In the genomic region with DNA sequence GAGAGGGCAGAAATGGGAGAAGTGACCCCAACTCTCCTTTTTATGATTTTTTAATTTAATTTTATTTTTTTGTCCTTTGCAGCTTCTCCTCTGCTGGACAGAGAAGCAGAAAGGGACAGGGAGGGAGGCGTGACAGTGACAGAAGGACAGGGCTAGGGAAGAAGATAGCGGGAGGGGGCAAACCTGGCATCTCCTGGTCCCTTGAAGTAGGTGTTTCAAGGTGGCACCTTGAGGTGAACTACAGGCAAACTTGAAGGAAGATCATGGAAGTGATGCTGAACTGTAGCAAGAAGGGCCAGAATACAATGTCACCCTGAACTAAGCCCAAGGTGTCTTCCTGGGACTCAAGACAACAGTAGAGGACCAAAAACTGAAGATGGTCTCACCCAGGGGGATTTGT, we compare ENCODE assay signal across 9 mouse cellular contexts. TPM values are rescaled to one million over a fixed set of nuclear protein-coding genes. Genes with fewer than 3 reads are reported as not detected.
DNase-seq lines count a peak whose midpoint lies in the region; ATAC-seq and TF ChIP-seq lines count a peak whose summit lies in the region.
"Had no signal": no experiment of that assay in that cellular context is flagged by ENCODE, and none has a peak within 500 bp of the region (broad histone marks: within the 10 kb centered on the region; RNA-seq: fewer than 3 reads in every experiment).

No protein-coding gene starts in this region.

- H3K27me3 ChIP-seq in intestine, postnatal 0 days (replicated peaks; ENCODE audit: control insufficient read depth, insufficient read depth, low read length) = peaks cover 24% of the 10 kb centered on the region
- no peaks in the 10 kb centered on the region for H3K27me3 ChIP-seq in neural tube, embryonic 13.5 days

- no peaks in the 10 kb centered on the region for H3K36me3 ChIP-seq in intestine, postnatal 0 days (ENCODE audit: control insufficient read depth, insufficient read depth)
- H3K36me3 ChIP-seq in neural tube, embryonic 13.5 days = 0 out of 2 replicates have a peak, but pooled peaks cover 2% of the 10 kb centered on the region

- H3K9me3 ChIP-seq in intestine, postnatal 0 days (ENCODE audit: control insufficient read depth) = no peaks in the 10 kb centered on the region
- H3K9me3 ChIP-seq in neural tube, embryonic 13.5 days = no peaks in the 10 kb centered on the region

- H3K9ac ChIP-seq in intestine, postnatal 0 days (ENCODE audit: low read depth, low read length) = no peak overlapping the region
- H3K9ac ChIP-seq in neural tube, embryonic 13.5 days = peak overlapping the region; percentile 89

- H3K4me1 ChIP-seq in intestine, postnatal 0 days (replicated peaks; ENCODE audit: control insufficient read depth, insufficient read depth, low read length) = 0 out of 2 replicates have a peak, but pooled peaks cover 5% of the 10 kb centered on the region
- peaks cover 67% of the 10 kb centered on the region for H3K4me1 ChIP-seq in neural tube, embryonic 13.5 days (replicated peaks)

- WGBS in intestine, postnatal 0 days = 2% methylated on average over 2 of the region's 2 CpGs
- 4% methylated on average over 2 of the region's 2 CpGs for WGBS in neural tube, embryonic 13.5 days

- H3K4me2 ChIP-seq in intestine, postnatal 0 days (replicated peaks; ENCODE audit: low read depth) = peak overlapping the region; percentile 56
- H3K4me2 ChIP-seq in neural tube, embryonic 13.5 days = peak overlapping the region; percentile 78

- TF ChIP-seq CTCF in layer of hippocampus, adult 2 months (conservative IDR thresholded peaks at IDR 0.05) = no peak
- no peak for TF ChIP-seq CTCF in intestine, postnatal 0 days (IDR thresholded peaks at IDR 0.05; ENCODE audit: low read depth)

- peak; percentile 26 for ATAC-seq in erythroid progenitor cell, adult 5-6 weeks (replicated peaks; ENCODE audit: low FRiP score, poor library complexity, severe bottlenecking)
- ATAC-seq in intestine, postnatal 0 days = no peak
- no peak for ATAC-seq in neural tube, embryonic 13.5 days (ENCODE audit: low read depth)

- H3K4me3 ChIP-seq in layer of hippocampus, adult 2 months = peak overlapping the region; percentile 80
- peak overlapping the region; percentile 27; the same call in 1 of the 2 replicates for H3K4me3 ChIP-seq in intestine, postnatal 0 days (ENCODE audit: low read depth, low read length)
- peak overlapping the region; percentile 64 for H3K4me3 ChIP-seq in neural tube, embryonic 13.5 days

- peak overlapping the region; percentile 98 for H3K27ac ChIP-seq in layer of hippocampus, adult 2 months
- H3K27ac ChIP-seq in intestine, postnatal 0 days (ENCODE audit: low read depth, low read length) = no peak overlapping the region
- peak overlapping the region; percentile 92 for H3K27ac ChIP-seq in neural tube, embryonic 13.5 days (replicated peaks)

- no peak for DNase-seq in layer of hippocampus, adult 2 months (ENCODE audit: low spot score in 2 of 2)
- DNase-seq in layer of hippocampus, adult 18-20 months (ENCODE audit: low spot score in 2 of 2) = no peak
- no peak for DNase-seq in thymus, postnatal 10 days (ENCODE audit: low spot score in 2 of 2)
- DNase-seq in gastrocnemius, adult 8-10 months (ENCODE audit: low spot score in 2 of 2) = no peak
- no peak for DNase-seq in right cerebral cortex, postnatal 4 days
- DNase-seq: gastrocnemius, postnatal 10 days had no signal

RNA-seq across cellular contexts. Expression of a gene that starts 1.1 kb away (rescaled TPM):
- 10 to 100 TPM; 90.0 to 93.4 TPM for total RNA-seq in layer of hippocampus, adult 2 months (2021)
- 10 to 100 TPM; 81.2 to 84.9 TPM for total RNA-seq in layer of hippocampus, adult 18-20 months (2021)
- total RNA-seq in erythroid progenitor cell, adult 5-6 weeks (2015; ENCODE audit: low replicate concordance) = 377 and 399 TPM in 2 replicates
- total RNA-seq in erythroid progenitor cell, adult 5-6 weeks (2017; ENCODE audit: low replicate concordance) = 327 and 382 TPM in 2 replicates
- polyA plus RNA-seq in intestine, postnatal 0 days (2015; fragmentation: Nextera tagmentation; extraction: Ambion mirVana) = 1.8 and 1.9 TPM in 2 replicates
- 18.8 and 19.1 TPM in 2 replicates for polyA plus RNA-seq in neural tube, embryonic 13.5 days (2015; fragmentation: Nextera tagmentation; extraction: Ambion mirVana)
- under 1 TPM in 3 of 4 experiments, not detected in 1; 0.34 to 0.54 (median 0.54) TPM for total RNA-seq in gastrocnemius, adult 8-10 months (2022)

RNA-seq across cellular contexts. Expression of a gene that starts 7.8 kb away (rescaled TPM):
- total RNA-seq in layer of hippocampus, adult 2 months (2021) = 1 to 10 TPM; 8.1 to 8.8 TPM
- total RNA-seq in layer of hippocampus, adult 18-20 months (2021) = 10 to 100 TPM; 10.7 to 11.7 TPM
- total RNA-seq in erythroid progenitor cell, adult 5-6 weeks (2015; ENCODE audit: low replicate concordance) = 67.4 and 70.0 TPM in 2 replicates
- 26.2 and 54.4 TPM in 2 replicates for total RNA-seq in erythroid progenitor cell, adult 5-6 weeks (2017; ENCODE audit: low replicate concordance)
- polyA plus RNA-seq in intestine, postnatal 0 days (2015; fragmentation: Nextera tagmentation; extraction: Ambion mirVana) = 18.1 and 21.8 TPM in 2 replicates
- 28.1 and 29.6 TPM in 2 replicates for polyA plus RNA-seq in neural tube, embryonic 13.5 days (2015; fragmentation: Nextera tagmentation; extraction: Ambion mirVana)
- 1 to 10 TPM; 3.7 to 4.3 (median 4.1) TPM for total RNA-seq in gastrocnemius, adult 8-10 months (2022)

RNA-seq across cellular contexts. Expression of a gene that starts 8.5 kb away (rescaled TPM):
- 1 to 10 TPM; 1.6 to 2.5 TPM for total RNA-seq in layer of hippocampus, adult 2 months (2021)
- total RNA-seq in layer of hippocampus, adult 18-20 months (2021) = 1 to 10 TPM; 1.9 to 2.5 TPM
- not detected in 2 replicates for total RNA-seq in erythroid progenitor cell, adult 5-6 weeks (2015; ENCODE audit: low replicate concordance)
- total RNA-seq in erythroid progenitor cell, adult 5-6 weeks (2017; ENCODE audit: low replicate concordance) = not detected in 2 replicates
- 2.2 and 2.5 TPM in 2 replicates for polyA plus RNA-seq in intestine, postnatal 0 days (2015; fragmentation: Nextera tagmentation; extraction: Ambion mirVana)
- polyA plus RNA-seq in neural tube, embryonic 13.5 days (2015; fragmentation: Nextera tagmentation; extraction: Ambion mirVana) = 4.7 and 7.0 TPM in 2 replicates
- under 1 TPM in 1 of 4 experiments, not detected in 3; 0.60 TPM for total RNA-seq in gastrocnemius, adult 8-10 months (2022)

RNA-seq across cellular contexts. Expression of a gene that starts 19.9 kb away (rescaled TPM):
- 10 to 100 TPM; 37.4 to 38.1 TPM for total RNA-seq in layer of hippocampus, adult 2 months (2021)
- total RNA-seq in layer of hippocampus, adult 18-20 months (2021) = 10 to 100 TPM; 36.3 to 39.1 TPM
- total RNA-seq in erythroid progenitor cell, adult 5-6 weeks (2015; ENCODE audit: low replicate concordance) = 67.0 and 77.5 TPM in 2 replicates
- 83.7 and 85.0 TPM in 2 replicates for total RNA-seq in erythroid progenitor cell, adult 5-6 weeks (2017; ENCODE audit: low replicate concordance)
- 27.6 and 28.4 TPM in 2 replicates for polyA plus RNA-seq in intestine, postnatal 0 days (2015; fragmentation: Nextera tagmentation; extraction: Ambion mirVana)
- 17.6 and 19.2 TPM in 2 replicates for polyA plus RNA-seq in neural tube, embryonic 13.5 days (2015; fragmentation: Nextera tagmentation; extraction: Ambion mirVana)
- 100 to 1,000 TPM in 1 of 4 experiments, 10 to 100 TPM in 3; 78.4 to 100 (median 81.7) TPM for total RNA-seq in gastrocnemius, adult 8-10 months (2022)

RNA-seq across cellular contexts. Expression of a gene that starts 40.3 kb away (rescaled TPM):
- 1 to 10 TPM; 7.4 to 8.4 TPM for total RNA-seq in layer of hippocampus, adult 2 months (2021)
- total RNA-seq in layer of hippocampus, adult 18-20 months (2021) = 1 to 10 TPM; 5.9 to 7.5 TPM
- total RNA-seq in erythroid progenitor cell, adult 5-6 weeks (2015; ENCODE audit: low replicate concordance) = 0.72 and 12.6 TPM in 2 replicates
- 1.8 and 3.8 TPM in 2 replicates for total RNA-seq in erythroid progenitor cell, adult 5-6 weeks (2017; ENCODE audit: low replicate concordance)
- 49.4 and 50.7 TPM in 2 replicates for polyA plus RNA-seq in intestine, postnatal 0 days (2015; fragmentation: Nextera tagmentation; extraction: Ambion mirVana)
- polyA plus RNA-seq in neural tube, embryonic 13.5 days (2015; fragmentation: Nextera tagmentation; extraction: Ambion mirVana) = 36.2 and 37.0 TPM in 2 replicates
- 10 to 100 TPM; 22.0 to 55.1 (median 36.1) TPM for total RNA-seq in gastrocnemius, adult 8-10 months (2022)

Comparison
In these comparisons a context has a peak if more than half of its experiments do, and no peak if none do; other contexts are left out.
1. H3K4me3 ChIP-seq: peak in every context shown above with its lines; median percentile 80 in layer of hippocampus, adult 2 months; 64 in neural tube, embryonic 13.5 days; 27 in intestine, postnatal 0 days.
2. RNA of a gene that starts 1.1 kb away (total RNA-seq): 327 to 399 TPM in erythroid progenitor cell, adult 5-6 weeks, 90.0 to 93.4 TPM in layer of hippocampus, adult 2 months and 81.2 to 84.9 TPM in layer of hippocampus, adult 18-20 months; 0.34 to 0.54 TPM in gastrocnemius, adult 8-10 months; every median in the first group is over 10 times any median in the second.